Mouse (Mus musculus): ENCODE results near the gene F11r. TPM values are rescaled to one million over a fixed set of nuclear protein-coding genes. Genes with fewer than 3 reads are reported as not detected.

F11r gene
- total and polyA plus RNA-seq, 3 experiments = 0.74 to 1.6 (median 1.3) TPM

GRCm38 (mm10) chr1:171501636-171502080 is 64.3 kb downstream of the F11r start:
- peaks cover 9% of the 10 kb centered on the region for H3K9me3 ChIP-seq (replicated peaks; ENCODE audit: low read length)
- peaks cover 0 to 2% of the 10 kb centered on the region in 2 experiments for H3K36me3 ChIP-seq (replicated peaks in 1 of 2; ENCODE audit: control insufficient read depth in 1 of 2, insufficient read depth in 1 of 2, low read length in 1 of 2)
- no peak overlapping the region for H3K27ac ChIP-seq (ENCODE audit: insufficient read depth, low read depth)
- TF ChIP-seq CTCF (conservative IDR thresholded peaks at IDR 0.05 in 1 of 2, IDR thresholded peaks at IDR 0.05 in 1 of 2; ENCODE audit: low read depth in 2 of 2, low read length in 2 of 2) (peak; percentile 23 to 70; a peak in 3 of 4 replicates), GABPA (IDR thresholded peaks at IDR 0.05; ENCODE audit: insufficient replicate concordance, low read depth, low read length) (no peak), RAD21 (IDR thresholded peaks at IDR 0.05; ENCODE audit: low read depth, low read length) (peak; percentile 11), USF1 (IDR thresholded peaks at IDR 0.05; ENCODE audit: low read depth, low read length) (no peak), JUND (conservative IDR thresholded peaks at IDR 0.05; ENCODE audit: low read depth, low read length) (no peak), CHD1 (IDR thresholded peaks at IDR 0.05; ENCODE audit: low read depth, low read length) (no peak), MAX (IDR thresholded peaks at IDR 0.05; ENCODE audit: low read length) (no peak), ZMIZ1 (IDR thresholded peaks at IDR 0.05; ENCODE audit: low read depth, low read length) (peak; percentile 47; the same call in 1 of the 2 replicates), ZNF384 (IDR thresholded peaks at IDR 0.05; ENCODE audit: low read depth, low read length) (0 out of 2 replicates have a peak, but pooled peaks have one; percentile 42), SIN3A (IDR thresholded peaks at IDR 0.05; ENCODE audit: low read length) (no peak), NRF1 (IDR thresholded peaks at IDR 0.05; ENCODE audit: low read depth, low read length) (no peak), ZC3H11A (IDR thresholded peaks at IDR 0.05; ENCODE audit: low read depth, low read length) (no peak), EP300 (IDR thresholded peaks at IDR 0.05; ENCODE audit: low read length) (0 out of 2 replicates have a peak, but pooled peaks have one; percentile 30), POLR2A (IDR thresholded peaks at IDR 0.05; ENCODE audit: low read depth, low read length) (no peak), MEF2A (IDR thresholded peaks at IDR 0.05; ENCODE audit: borderline replicate concordance, low read depth, low read length) (no peak), MAZ (IDR thresholded peaks at IDR 0.05; ENCODE audit: low read depth, low read length) (no peak), NELFE (IDR thresholded peaks at IDR 0.05; ENCODE audit: low read depth, low read length) (no peak), KAT2A (IDR thresholded peaks at IDR 0.05; ENCODE audit: insufficient replicate concordance, low read length) (no peak), BHLHE40 (IDR thresholded peaks at IDR 0.05; ENCODE audit: low read depth, low read length) (no peak), IRF4 (IDR thresholded peaks at IDR 0.05; ENCODE audit: low read depth, low read length) (no peak), POLR2AphosphoS2 (IDR thresholded peaks at IDR 0.05; ENCODE audit: low read depth, low read length) (no peak), SMC3 (IDR thresholded peaks at IDR 0.05; ENCODE audit: low read depth, low read length) (peak; percentile 34), TCF12 (IDR thresholded peaks at IDR 0.05; ENCODE audit: low read depth, low read length) (0 out of 2 replicates have a peak, but pooled peaks have one; percentile 35), CHD2 (IDR thresholded peaks at IDR 0.05; ENCODE audit: low read length) (no peak), JUN (IDR thresholded peaks at IDR 0.05; ENCODE audit: insufficient read depth, low read depth, low read length) (no peak), ELF1 (IDR thresholded peaks at IDR 0.05; ENCODE audit: low read depth, low read length) (no peak), TBP (conservative IDR thresholded peaks at IDR 0.05; ENCODE audit: low read depth, low read length) (no peak), PAX5 (IDR thresholded peaks at IDR 0.05; ENCODE audit: low read length) (no peak), MXI1 (IDR thresholded peaks at IDR 0.05; ENCODE audit: low read depth, low read length) (no peak), E2F4 (IDR thresholded peaks at IDR 0.05; ENCODE audit: insufficient replicate concordance, low read depth, low read length) (no peak), HCFC1 (IDR thresholded peaks at IDR 0.05; ENCODE audit: low read depth, low read length) (no peak), MAFK (IDR thresholded peaks at IDR 0.05; ENCODE audit: insufficient replicate concordance, low read length) (no peak), ETS1 (conservative IDR thresholded peaks at IDR 0.05; ENCODE audit: low read depth, low read length) (no peak), ZKSCAN1 (IDR thresholded peaks at IDR 0.05; ENCODE audit: borderline replicate concordance, low read depth, low read length) (no peak), MYC (IDR thresholded peaks at IDR 0.05; ENCODE audit: low read depth, low read length) (no peak), USF2 (conservative IDR thresholded peaks at IDR 0.05; ENCODE audit: low read depth, low read length) (no peak), RCOR1 (conservative IDR thresholded peaks at IDR 0.05; ENCODE audit: low read depth, low read length) (0 out of 2 replicates have a peak, but pooled peaks have one; percentile 23), UBTF (IDR thresholded peaks at IDR 0.05; ENCODE audit: low read depth, low read length) (no peak)
- dilution Hi-C loops (cut with MboI; ENCODE audit: extremely low pct_ligation_motif_present, extremely low pct_unique_long_range_greater_than_20kb, low sequenced_read_pairs) = no loop called here
- H3K9ac ChIP-seq (ENCODE audit: insufficient read depth, low read depth) = no peak overlapping the region; the same call in 1 of the 2 replicates
- DNase-seq (ENCODE audit: extremely low read depth) = peak; percentile 67
- peaks cover 0 to 28% of the 10 kb centered on the region in 2 experiments; a peak in 2 of 4 replicates for H3K4me1 ChIP-seq (ENCODE audit: control insufficient read depth in 1 of 2, insufficient read depth in 2 of 2)
- no peaks in the 10 kb centered on the region for H3K27me3 ChIP-seq (replicated peaks)
- in situ Hi-C loops (cut with MboI; ENCODE audit: low pct_ligation_motif_present, low pct_unique_long_range_greater_than_20kb, low sequenced_read_pairs) = loop anchor here (5.0 kb wide), 1 partner anchor 66 kb away; no protein-coding TSS in a partner anchor
- 0 out of 2 replicates have a peak, but pooled peaks cover 3% of the 10 kb centered on the region for H3K79me2 ChIP-seq (replicated peaks; ENCODE audit: control insufficient read depth, extremely low read depth, insufficient read depth, poor library complexity, severe bottlenecking)
- peak overlapping the region; percentile 19; the same call in 1 of the 2 replicates for H3K4me2 ChIP-seq (ENCODE audit: insufficient read depth, low read depth, poor library complexity, severe bottlenecking)
- H3K4me3 ChIP-seq (replicated peaks in 1 of 3; ENCODE audit: low read depth in 2 of 3, low read length in 2 of 3, poor library complexity in 1 of 3) = no peak overlapping the region
